Mouse (Mus musculus): ENCODE results near the gene Vil1.
A peak's percentile ranks its signal among the peaks of the same experiment; 100 is the strongest.
"Not testable (repeated sequence)": the region's sequence is repeated elsewhere in the genome, so short reads cannot be mapped to it uniquely, and the experiment has no call there.

Vil1 gene

DNA sequence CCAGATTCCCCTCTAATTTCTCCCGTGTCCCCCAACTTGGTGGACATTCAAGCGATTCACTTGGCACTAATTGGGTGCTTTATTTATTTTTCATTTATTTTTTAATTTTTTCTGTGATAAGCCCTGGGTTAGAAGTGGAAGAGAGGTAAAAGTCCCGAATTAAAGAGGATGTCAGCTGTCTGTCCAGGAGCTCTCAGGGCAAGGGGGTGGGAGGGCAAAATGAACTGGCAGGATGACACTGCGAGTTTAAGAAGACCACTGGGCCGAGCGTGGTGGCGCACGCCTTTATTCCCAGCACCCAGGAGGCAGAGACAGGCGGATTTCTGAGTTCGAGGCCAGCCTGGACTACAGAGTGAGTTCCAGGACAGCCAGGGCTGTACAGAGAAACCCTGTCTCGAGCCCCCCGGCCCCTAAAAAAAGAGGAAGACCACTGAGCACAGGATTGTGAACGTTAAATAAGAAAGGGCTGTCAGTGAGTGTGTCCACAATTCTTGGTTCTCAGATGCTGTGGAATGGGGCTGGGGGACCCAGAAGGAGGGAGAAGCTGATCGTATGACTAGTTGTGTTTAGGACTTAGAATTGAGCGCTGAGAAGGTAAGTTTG, 21.7 kb upstream of the Vil1 start:
- no peak for DNase-seq

DNA sequence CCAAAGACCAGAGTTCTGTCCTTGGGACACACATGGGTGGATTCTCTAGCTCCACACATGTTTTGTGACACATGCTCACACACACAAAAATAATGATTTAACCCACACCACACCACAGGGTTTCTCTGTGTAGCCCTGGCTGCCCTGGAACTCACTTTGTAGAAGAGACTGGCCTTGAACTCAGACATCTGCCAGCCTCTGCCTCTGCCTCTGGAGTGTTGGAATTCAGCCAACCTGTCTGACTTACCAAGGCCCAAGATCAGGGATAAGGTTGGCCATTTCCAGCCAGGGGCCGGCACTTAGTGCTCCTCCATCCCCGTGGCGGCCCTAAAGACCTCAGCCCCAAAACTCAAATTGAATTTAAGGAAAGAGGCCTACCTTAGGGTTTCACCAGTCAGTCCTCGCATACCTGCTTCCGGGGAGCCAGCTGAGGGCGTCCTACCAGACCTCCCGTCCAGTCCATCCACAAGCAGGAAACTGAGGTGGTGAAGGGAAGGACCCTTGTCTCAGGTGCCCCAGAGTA, 20.7 kb upstream of the Vil1 start:
- no peak for DNase-seq

DNA sequence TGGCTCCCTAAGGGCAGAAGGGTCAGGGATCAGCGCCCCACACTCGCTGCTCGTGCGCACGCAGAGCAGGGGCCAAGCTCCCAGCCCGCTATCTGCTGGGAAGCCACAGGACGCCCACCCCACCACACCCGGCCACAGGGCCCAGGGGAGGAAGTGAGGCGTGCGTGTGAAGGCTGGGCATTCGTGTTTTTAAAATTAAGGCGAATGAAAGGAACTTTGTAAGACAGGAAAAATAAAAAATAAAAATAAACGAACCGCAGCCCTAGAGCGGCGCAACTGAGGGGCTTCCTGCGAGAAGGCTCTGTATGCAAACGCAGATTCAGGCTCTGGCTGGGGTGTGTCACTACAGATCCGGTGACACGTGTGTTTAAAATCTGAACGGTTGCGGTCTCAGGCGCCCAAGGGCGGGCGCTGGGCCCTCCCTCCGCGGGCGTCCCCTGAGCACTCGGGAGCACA, 19.3 kb upstream of the Vil1 start:
- DNase-seq, result peak; percentile 53

DNA sequence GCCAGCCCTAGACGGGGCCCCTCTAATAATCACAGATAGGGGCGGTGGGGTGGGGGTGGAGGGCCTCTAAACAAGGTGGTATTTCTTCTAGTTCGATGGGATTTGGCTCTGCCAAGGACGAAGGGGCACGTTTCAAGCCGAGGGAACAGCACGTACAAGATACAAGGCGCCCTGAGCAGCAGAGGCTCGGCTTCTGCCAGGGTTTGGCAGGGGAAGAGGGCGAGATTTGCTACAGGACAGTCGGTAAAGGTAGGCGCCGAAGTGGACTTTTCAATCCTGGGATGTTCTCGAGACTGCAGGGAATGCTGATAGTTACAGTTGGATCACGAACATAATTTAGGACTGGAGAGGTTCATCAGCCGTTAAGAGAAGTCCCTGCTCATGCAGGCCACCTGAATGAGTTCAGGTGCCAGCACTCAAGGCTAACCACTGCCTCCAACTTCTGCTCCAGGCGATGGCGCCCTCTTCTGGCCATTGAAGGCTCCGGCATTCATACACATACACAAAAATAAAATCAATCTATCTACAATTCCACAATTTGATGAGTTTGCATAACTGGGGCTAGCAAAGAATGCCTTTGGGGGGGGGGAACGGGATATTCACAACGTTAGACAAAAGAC, 18.8 kb upstream of the Vil1 start:
- peak; percentile 79 for DNase-seq

- peak; percentile 99 for DNase-seq
Measured at GRCm38 (mm10) chr1:74390924-74391748, 18.0 kb upstream of the Vil1 start, which contains the start of gene Ctdsp1. TSS of gene Ctdsp1 (plus strand) at chr1:74391509.

GRCm38 (mm10) chr1:74391844-74392441, 17.2 kb upstream of the Vil1 start:
- DNase-seq, result peak; percentile 87

- DNase-seq, result peak; percentile 60
Measured at GRCm38 (mm10) chr1:74392446-74392994, 16.7 kb upstream of the Vil1 start.

- no peak for DNase-seq
Measured at GRCm38 (mm10) chr1:74393010-74393409, 16.2 kb upstream of the Vil1 start.

DNA sequence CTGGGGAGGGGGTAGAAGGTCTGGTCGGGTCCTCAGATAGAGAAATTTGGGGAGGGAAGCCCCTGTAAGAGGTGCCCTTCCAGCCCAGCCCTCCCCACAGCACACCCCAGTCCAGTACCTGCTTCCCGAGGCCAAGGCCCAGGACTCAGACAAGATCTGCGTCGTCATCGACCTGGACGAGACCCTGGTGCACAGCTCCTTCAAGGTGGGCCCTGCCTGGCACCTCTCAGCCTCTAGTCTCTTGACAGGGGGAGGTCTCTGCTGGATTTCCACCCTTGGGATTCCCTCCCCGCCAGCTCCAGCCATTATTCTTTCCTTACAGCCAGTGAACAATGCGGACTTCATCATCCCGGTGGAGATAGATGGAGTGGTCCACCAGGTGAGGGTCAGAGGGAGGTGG, 15.5 kb upstream of the Vil1 start:
- no peak for DNase-seq

GRCm38 (mm10) chr1:74394311-74394710, 14.9 kb upstream of the Vil1 start:
- DNase-seq, result no peak

DNA sequence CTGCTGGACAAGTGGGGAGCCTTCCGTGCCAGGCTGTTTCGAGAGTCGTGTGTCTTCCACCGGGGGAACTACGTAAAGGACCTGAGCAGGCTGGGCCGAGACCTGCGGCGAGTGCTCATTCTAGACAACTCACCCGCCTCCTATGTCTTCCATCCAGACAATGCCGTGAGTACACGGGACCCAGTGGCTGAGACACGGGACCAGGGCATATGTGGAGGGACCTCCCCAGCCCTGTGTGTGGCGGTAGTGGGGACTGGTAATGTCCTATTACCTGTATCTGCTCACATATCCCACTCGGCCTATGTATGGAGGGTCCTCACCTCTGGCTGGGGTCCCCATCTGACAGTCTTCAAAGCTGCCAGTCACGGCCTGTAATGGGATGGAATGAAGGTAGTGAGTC, 14.3 kb upstream of the Vil1 start:
- DNase-seq, result no peak

- no peak for DNase-seq
Measured at GRCm38 (mm10) chr1:74395290-74395689, 13.9 kb upstream of the Vil1 start.

DNA sequence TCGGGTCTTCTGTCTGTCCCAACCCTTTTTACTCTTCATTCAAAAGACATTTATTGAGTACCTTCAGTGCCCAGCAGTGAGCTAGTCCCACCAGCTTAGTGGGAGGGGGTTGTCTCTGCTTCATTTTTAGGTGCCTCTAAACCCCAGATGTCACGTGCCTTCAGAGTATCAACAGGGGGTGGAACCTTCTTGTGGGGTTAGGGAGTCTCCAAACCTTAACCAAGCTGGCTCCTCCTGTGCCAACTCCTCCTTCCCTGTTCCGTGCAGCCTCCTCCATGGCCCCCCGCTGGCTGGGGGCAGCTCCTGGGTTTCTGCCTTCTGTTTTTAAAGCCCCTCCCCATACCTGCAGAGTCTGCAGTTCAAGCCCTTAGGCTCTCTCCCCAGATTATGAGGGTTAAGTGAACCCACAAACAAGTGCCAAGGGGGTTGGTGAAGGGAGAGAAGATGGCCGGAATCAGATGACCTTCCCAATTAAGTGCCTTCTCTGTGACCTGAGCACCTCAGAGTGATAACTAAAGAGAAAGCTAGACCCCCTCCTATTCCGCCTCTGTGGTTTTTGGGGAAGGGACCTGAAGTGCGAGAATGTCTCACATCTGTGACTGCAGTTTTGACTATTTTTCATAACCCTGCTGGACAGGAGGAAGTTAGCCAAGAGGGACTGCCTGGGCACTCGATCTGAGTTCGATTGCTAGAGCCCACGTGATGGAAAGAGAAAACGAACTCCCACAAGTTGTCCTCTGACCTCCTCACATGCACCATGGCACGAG, 12.5 kb upstream of the Vil1 start:
- DNase-seq, result not testable (repeated sequence)

GRCm38 (mm10) chr1:74397268-74397918, 11.8 kb upstream of the Vil1 start:
- peak; percentile 100 for DNase-seq

DNA sequence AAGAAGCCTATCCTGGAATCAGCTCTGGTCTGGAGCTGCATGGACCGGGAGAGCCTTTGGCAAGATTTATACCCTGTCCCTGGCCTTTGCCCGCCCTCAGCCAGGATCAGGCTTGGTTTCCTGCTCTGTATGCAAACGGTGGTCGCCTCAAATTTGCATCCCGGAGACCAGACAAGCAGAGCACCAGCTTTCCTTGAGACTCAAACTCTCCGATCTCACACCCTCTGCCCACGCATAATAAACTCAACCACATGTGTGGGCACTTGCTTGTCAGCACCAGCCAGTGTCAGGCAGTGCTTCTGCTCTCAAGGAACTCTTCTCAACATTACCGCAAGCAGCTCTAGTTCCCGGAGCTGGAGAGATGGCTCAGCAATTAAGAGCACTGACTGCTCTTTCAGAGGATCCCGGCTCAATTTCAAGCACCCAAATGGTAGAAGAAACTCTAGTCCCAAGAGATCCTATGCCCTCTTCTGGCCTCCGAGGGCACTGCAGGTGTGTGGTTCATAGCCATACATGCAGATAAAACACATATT, 11.2 kb upstream of the Vil1 start:
- DNase-seq, result peak; percentile 88

GRCm38 (mm10) chr1:74400531-74400930, 8.6 kb upstream of the Vil1 start:
- DNase-seq, result no peak

- no peak for DNase-seq
Measured at GRCm38 (mm10) chr1:74401015-74401702, 8.0 kb upstream of the Vil1 start.

DNA sequence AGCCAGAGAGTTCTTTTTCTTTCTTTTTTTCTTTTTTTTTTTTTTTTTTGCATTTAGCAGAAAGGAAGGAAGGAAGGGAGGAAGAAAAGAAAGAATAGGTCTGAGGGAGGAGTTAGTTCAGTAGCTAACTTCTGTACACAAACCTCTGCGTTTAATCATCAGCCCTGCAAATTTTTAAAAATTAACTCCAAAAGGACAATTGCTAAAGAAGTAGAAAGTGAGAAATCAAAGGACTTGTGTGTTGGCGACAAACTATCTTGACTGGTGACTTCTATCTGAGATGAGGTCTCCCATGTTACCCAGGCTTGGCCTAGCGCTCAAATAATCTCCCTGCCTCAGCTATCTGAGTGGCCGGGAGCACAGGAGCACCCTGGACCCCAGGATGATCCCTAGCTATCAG, 5.0 kb upstream of the Vil1 start:
- DNase-seq, result no peak

DNA sequence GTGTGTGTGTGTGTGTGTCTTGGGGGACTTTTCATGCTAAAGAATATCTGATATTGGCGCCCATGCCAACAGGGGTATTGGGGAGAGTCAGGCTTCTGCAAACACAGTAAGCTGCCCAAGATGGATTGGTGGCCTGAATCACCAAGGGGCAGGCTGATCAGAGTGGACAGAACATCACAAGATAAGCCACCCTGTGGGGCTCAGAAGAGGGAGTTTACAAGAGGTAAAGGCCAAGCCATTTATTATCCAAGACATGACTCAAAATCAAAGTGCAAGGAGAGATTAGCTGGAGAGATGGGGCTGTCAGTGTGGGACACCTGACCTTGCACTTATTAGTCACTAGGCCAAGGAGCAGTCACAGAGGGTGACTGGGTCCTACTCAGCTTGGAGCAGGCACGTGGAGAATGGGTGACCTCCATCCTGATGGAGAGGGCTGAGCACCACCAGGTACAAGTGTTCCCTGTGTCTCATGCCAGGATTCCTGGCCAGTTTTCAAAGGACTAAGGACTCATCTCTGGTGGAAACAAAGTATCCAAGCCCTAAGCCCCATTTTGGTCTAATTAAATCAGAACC, 2.7 kb downstream of the Vil1 start:
- DNase-seq, result no peak

- no peak for DNase-seq
Measured at GRCm38 (mm10) chr1:74412711-74413110, 3.5 kb downstream of the Vil1 start.
